Mouse (Mus musculus) limb, embryonic 12.5 days (tissue): ENCODE measurements around the gene Isg20. TPM values are rescaled to one million over a fixed set of nuclear protein-coding genes. Genes with fewer than 3 reads are reported as not detected.

Experiments used
- ATAC-seq: fragments of 200-750 bp; cut with Nextera tagmentation; 2 replicates; pipeline ENCODE4 v1.8.0; 2017; ENCODE audit warnings: low read depth, moderate TSS enrichment; ENCODE audit not compliant: insufficient number of reproducible peaks, insufficient read depth, low FRiP score, low TSS enrichment
- H3K27ac ChIP-seq: fragments of 300-500 bp; sonication (generic); 2 replicates; pipeline ENCODE4 v1.5.1; 2016; ENCODE audit warnings: mild to moderate bottlenecking, moderate library complexity
- H3K27me3 ChIP-seq: fragments of 300-500 bp; sonication (generic); 2 replicates; pipeline ENCODE4 v1.6.1; 2016; ENCODE audit warnings: mild to moderate bottlenecking, moderate library complexity
- H3K36me3 ChIP-seq: fragments of 300-500 bp; sonication (generic); 2 replicates; pipeline ENCODE4 v1.6.1; 2016; ENCODE audit warnings: mild to moderate bottlenecking, moderate library complexity
- H3K4me1 ChIP-seq: fragments of 300-500 bp; sonication (generic); replicated peaks from 2 replicates; pipeline ENCODE4 v1.6.1; 2016
- H3K4me2 ChIP-seq: fragments of 300-500 bp; sonication (generic); 2 replicates; pipeline ENCODE4 v1.6.1; 2016; ENCODE audit warnings: mild to moderate bottlenecking, moderate library complexity
- H3K4me3 ChIP-seq: fragments of 300-500 bp; sonication (generic); replicated peaks from 2 replicates; pipeline ENCODE4 v1.5.1; 2016; ENCODE audit warnings: mild to moderate bottlenecking
- H3K9ac ChIP-seq: fragments of 300-500 bp; sonication (generic); replicated peaks from 2 replicates; pipeline ENCODE4 v1.6.1; 2016; ENCODE audit warnings: mild to moderate bottlenecking, moderate library complexity
- H3K9me3 ChIP-seq: fragments of 300-500 bp; sonication (generic); 2 replicates; pipeline ENCODE4 v1.6.1; 2016; ENCODE audit warnings: mild to moderate bottlenecking, moderate library complexity
- WGBS: fragments of 180-500 bp; shearing (Covaris S2); methylation state at CpG from one replicate; pipeline ENCODE4 v1.1.7; 2016; 5-methylcytosine and 5-hydroxymethylcytosine counted together
- polyA plus RNA-seq: library from polyadenylated mRNA; unstranded; fragments of >200 nt; fragmentation: Nextera tagmentation; extraction: Ambion mirVana; gene quantifications from 2 replicates; pipeline ENCODE4 v1.2.1, GENCODE M21; 2016

Isg20 gene
- polyA plus RNA-seq, 1 experiment from 2014 or later = 0.25 TPM

DNA sequence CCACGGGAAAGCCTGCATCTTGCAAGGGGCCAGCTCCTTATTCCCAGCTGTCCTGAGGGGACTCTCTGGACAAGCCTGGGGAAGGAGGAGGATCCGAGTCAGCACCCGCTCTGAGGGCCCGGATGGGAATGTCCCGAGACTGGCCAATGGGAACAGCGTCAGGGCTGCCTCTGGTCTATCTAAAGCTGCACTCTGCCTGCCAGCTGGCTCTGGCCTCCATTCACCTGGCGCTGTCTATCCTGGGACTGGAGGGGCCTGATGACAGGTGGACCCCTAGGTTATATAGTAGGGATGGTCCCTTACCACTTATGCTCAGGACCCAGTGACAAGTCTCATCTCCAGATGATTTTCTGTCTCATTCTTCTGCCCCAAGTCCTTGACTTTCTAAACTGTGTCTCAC lies 11.6 kb downstream of the Isg20 start:
- Histone ChIP-seq H3K4me3 (no peak overlapping the region), H3K27ac (no peak overlapping the region), H3K27me3 (peaks cover 6% of the 10 kb centered on the region), H3K36me3 (no peaks in the 10 kb centered on the region), H3K9me3 (no peaks in the 10 kb centered on the region), H3K9ac (no peak overlapping the region), H3K4me1 (no peaks in the 10 kb centered on the region), H3K4me2 (no peak overlapping the region)
- WGBS = 72% methylated on average over 7 of the region's 7 CpGs
- no peak for ATAC-seq

GRCm38 (mm10) chr7:78925680-78926079 lies 12.5 kb downstream of the Isg20 start:
- Histone ChIP-seq H3K4me2 (no peak overlapping the region), H3K9me3 (no peaks in the 10 kb centered on the region), H3K36me3 (no peaks in the 10 kb centered on the region), H3K4me3 (no peak overlapping the region), H3K9ac (peak overlapping the region; percentile 40), H3K4me1 (no peaks in the 10 kb centered on the region), H3K27ac (peak overlapping the region; percentile 29; the same call in 1 of the 2 replicates), H3K27me3 (peaks cover 6% of the 10 kb centered on the region)
- 71% methylated on average over 7 of the region's 7 CpGs for WGBS
- ATAC-seq = no peak

DNA sequence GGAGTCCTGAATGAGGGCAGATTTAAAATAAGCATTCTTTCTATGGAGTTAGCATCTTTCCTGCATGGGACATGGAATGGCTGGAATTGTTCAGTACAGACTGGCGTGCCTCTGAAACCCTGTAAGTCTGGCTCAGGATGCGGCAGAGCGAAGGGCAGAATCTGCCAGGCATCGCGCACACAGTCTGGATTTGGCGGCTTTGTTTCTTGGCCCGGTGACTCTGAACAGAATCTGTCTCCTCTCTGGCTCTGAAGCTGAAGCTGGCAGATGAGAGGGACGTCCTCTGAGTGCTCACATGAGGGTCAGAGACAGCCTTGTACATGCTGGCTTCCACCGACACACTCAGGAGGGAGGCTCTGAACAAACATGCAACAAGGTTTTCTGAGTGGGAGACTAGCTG lies 12.9 kb downstream of the Isg20 start:
- peaks cover 6% of the 10 kb centered on the region for H3K27me3 ChIP-seq
- H3K4me2 ChIP-seq = no peak overlapping the region
- no peak for ATAC-seq
- no peaks in the 10 kb centered on the region for H3K9me3 ChIP-seq
- H3K4me1 ChIP-seq = no peaks in the 10 kb centered on the region
- H3K9ac ChIP-seq = no peak overlapping the region
- no peak overlapping the region for H3K4me3 ChIP-seq
- 82% methylated on average over 9 of the region's 9 CpGs for WGBS
- no peaks in the 10 kb centered on the region for H3K36me3 ChIP-seq
- no peak overlapping the region for H3K27ac ChIP-seq

GRCm38 (mm10) chr7:78927266-78927665 lies 14.0 kb downstream of the Isg20 start:
- Histone ChIP-seq H3K27me3 (peaks cover 6% of the 10 kb centered on the region), H3K4me3 (no peak overlapping the region), H3K4me2 (no peak overlapping the region), H3K27ac (no peak overlapping the region), H3K36me3 (no peaks in the 10 kb centered on the region), H3K9me3 (no peaks in the 10 kb centered on the region), H3K4me1 (no peaks in the 10 kb centered on the region), H3K9ac (no peak overlapping the region)
- WGBS = 77% methylated on average over 3 of the region's 3 CpGs
- ATAC-seq = no peak

DNA sequence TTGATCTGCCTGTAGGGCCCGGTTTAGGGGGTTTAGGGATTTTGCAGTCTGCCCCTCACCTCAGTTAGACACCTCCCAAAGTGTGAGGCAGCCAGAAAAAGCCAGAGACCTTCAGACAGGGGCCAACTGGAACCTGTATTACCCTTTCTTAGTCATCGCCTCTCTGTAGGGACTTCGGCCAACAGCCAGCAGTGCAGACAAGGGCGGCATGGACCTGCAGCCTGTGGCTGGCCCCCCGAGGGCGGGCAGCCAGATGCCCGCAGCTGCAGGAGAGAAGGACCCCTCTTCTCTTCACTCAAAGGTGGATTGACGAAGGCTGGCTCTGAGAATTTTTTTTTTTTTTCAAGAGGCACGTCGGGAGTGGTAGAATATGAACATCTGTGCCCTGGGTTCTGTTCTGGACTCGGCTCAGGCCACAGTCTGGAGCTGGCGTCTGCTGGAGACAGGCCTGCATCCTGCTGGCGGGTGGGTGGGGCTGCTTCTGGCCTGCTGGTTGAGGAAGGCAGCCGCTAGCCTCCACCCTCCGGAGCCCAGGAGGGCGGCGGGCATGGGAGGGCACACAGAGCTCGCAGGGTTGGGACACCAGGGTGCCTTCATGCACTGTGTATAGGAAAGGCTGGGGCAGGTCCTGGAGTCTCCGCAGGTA lies 25.9 kb downstream of the Isg20 start:
- Histone ChIP-seq H3K27me3 (no peaks in the 10 kb centered on the region), H3K4me2 (no peak overlapping the region), H3K9ac (no peak overlapping the region), H3K4me1 (no peaks in the 10 kb centered on the region; the same call in 1 of the 2 replicates), H3K36me3 (no peaks in the 10 kb centered on the region), H3K9me3 (no peaks in the 10 kb centered on the region), H3K4me3 (no peak overlapping the region), H3K27ac (no peak overlapping the region)
- no peak for ATAC-seq
- 64% methylated on average over 19 of the region's 19 CpGs for WGBS

DNA sequence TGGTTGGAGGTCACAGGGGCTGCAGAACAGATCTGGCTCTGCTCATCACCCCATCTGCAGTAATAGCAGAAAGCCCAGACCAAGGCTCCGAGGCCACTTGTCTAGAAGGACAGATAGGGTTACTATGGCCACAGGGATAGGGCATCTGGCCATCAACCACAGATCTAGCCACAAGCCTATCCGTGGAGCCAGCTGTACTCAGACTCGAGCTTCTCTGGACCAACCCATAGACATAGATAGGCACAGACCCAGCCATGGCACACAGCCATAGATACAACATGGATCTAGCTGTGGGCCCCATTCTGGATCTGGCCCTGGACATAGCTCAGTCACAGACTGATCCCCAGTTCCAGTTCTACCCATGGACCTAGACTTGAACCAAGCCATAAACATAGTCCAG lies 27.7 kb downstream of the Isg20 start:
- H3K4me1 ChIP-seq = no peaks in the 10 kb centered on the region; the same call in 1 of the 2 replicates
- 88% methylated on average over 3 of the region's 3 CpGs for WGBS

DNA sequence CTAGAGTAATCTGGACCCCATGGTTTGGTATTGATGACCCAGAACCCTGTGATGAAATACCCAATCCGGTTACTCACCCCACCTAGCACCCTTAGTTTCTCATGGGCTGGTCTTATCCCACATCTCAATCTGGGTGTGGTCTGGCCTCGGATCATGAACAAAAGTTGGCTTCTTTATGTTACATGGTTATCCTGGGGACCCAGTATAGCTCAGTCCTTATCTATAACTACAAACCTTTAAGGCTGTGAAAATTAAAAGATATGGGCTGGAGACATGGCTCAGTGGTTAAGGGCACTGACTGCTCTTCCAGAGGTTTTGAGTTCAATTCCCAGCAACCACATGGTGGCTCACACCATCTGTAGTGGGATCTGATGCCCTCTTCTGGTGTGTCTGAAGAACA lies 29.3 kb downstream of the Isg20 start:
- no peak for ATAC-seq
- 94% methylated on average over 2 of the region's 2 CpGs for WGBS
- H3K27ac ChIP-seq = no peak overlapping the region
- H3K4me1 ChIP-seq = no peaks in the 10 kb centered on the region; the same call in 1 of the 2 replicates
- no peaks in the 10 kb centered on the region for H3K9me3 ChIP-seq
- no peak overlapping the region for H3K4me2 ChIP-seq
- H3K4me3 ChIP-seq = no peak overlapping the region
- H3K9ac ChIP-seq = no peak overlapping the region
- no peaks in the 10 kb centered on the region for H3K27me3 ChIP-seq
- no peaks in the 10 kb centered on the region for H3K36me3 ChIP-seq

More for the DNA sequence above, 27.7 kb downstream of the Isg20 start:
- Histone ChIP-seq H3K4me2 (no peak overlapping the region), H3K9ac (no peak overlapping the region), H3K9me3 (no peaks in the 10 kb centered on the region), H3K4me3 (no peak overlapping the region), H3K27me3 (no peaks in the 10 kb centered on the region), H3K36me3 (no peaks in the 10 kb centered on the region), H3K27ac (no peak overlapping the region)
- ATAC-seq = no peak

- WGBS = 21% methylated on average over 11 of the region's 11 CpGs
- H3K36me3 ChIP-seq = no peaks in the 10 kb centered on the region
- no peak for ATAC-seq
- H3K27me3 ChIP-seq = no peaks in the 10 kb centered on the region
- no peak overlapping the region for H3K9ac ChIP-seq
- peaks cover 17% of the 10 kb centered on the region for H3K4me1 ChIP-seq
- H3K4me3 ChIP-seq = peak overlapping the region; percentile 8; the same call in 1 of the 2 replicates
- peak overlapping the region; percentile 42 for H3K4me2 ChIP-seq
- peak overlapping the region; percentile 31; the same call in 1 of the 2 replicates for H3K27ac ChIP-seq
- no peaks in the 10 kb centered on the region for H3K9me3 ChIP-seq
Observed at GRCm38 (mm10) chr7:78953886-78954572, 40.8 kb downstream of the Isg20 start.

DNA sequence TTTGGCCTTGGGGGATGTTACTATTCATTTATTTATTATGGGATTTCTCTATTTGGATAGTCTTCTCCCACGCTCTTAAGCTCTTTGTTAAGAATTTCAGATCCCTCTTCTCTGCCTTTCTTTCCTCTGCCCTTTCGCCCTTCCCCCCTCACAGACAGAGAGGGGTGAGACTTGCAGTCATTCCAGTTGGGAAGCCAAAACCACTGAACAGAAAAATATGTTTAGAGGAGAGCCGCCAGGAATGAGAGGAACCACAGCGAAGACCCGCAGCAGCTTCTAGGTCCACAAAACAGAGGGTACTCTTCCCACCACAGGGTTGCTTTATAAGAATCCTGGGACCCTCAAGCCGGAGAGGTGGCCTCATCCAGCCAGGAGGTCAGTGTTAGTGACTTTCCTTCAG lies 41.4 kb downstream of the Isg20 start:
- no peak overlapping the region for H3K4me3 ChIP-seq
- 80% methylated on average over 6 of the region's 6 CpGs for WGBS
- ATAC-seq = no peak
- peaks cover 17% of the 10 kb centered on the region for H3K4me1 ChIP-seq
- no peak overlapping the region for H3K27ac ChIP-seq
- no peaks in the 10 kb centered on the region for H3K27me3 ChIP-seq
- H3K4me2 ChIP-seq = 0 out of 2 replicates have a peak overlapping the region, but pooled peaks have one; percentile 42
- H3K9me3 ChIP-seq = no peaks in the 10 kb centered on the region
- H3K36me3 ChIP-seq = no peaks in the 10 kb centered on the region
- no peak overlapping the region for H3K9ac ChIP-seq

- H3K4me3 ChIP-seq = no peak overlapping the region
- H3K9ac ChIP-seq = no peak overlapping the region
- no peak overlapping the region for H3K27ac ChIP-seq
- H3K27me3 ChIP-seq = no peaks in the 10 kb centered on the region
- H3K9me3 ChIP-seq = no peaks in the 10 kb centered on the region
- H3K4me1 ChIP-seq = peaks cover 17% of the 10 kb centered on the region
- 81% methylated on average over 6 of the region's 6 CpGs for WGBS
- ATAC-seq = no peak
- H3K4me2 ChIP-seq = no peak overlapping the region
- no peaks in the 10 kb centered on the region for H3K36me3 ChIP-seq
Observed at GRCm38 (mm10) chr7:78955086-78955485, 41.9 kb downstream of the Isg20 start.

DNA sequence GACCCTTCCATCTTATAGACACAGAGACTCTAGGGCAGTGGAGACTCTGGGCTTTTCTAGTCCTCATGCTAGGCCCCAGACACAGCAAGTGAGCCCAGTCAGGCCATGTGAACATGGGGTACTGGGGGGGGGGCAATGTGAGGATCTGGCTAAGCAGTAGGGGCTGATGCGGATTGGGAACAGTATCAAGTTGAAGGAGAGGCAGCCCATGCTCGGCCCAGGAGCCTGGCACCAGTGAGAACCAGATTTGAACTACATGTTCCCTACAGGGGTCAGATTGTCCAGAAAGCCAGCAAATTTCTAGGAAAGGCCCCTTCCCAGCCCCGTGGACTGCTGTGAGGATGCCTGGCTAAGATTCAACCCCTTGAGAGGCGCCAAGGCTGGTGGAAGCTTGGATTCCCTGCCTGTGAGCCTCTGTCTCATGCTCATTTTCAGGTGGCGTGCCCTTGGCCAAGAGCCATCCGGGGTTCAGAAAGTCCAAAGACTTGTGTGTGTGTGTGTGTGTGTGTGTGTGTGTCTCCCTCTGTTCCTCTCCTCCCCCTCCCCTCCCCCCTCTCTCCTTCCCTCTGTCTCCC lies 45.4 kb downstream of the Isg20 start:
- Histone ChIP-seq H3K4me1 (peaks cover 16% of the 10 kb centered on the region), H3K9me3 (no peaks in the 10 kb centered on the region), H3K27ac (no peak overlapping the region), H3K36me3 (no peaks in the 10 kb centered on the region), H3K9ac (no peak overlapping the region), H3K27me3 (no peaks in the 10 kb centered on the region), H3K4me3 (no peak overlapping the region), H3K4me2 (no peak overlapping the region)
- 43% methylated on average over 6 of the region's 6 CpGs for WGBS
- no peak for ATAC-seq
